Mouse (Mus musculus): ENCODE data around the gene Fam204a. TPM values are rescaled to one million over a fixed set of nuclear protein-coding genes. Genes with fewer than 3 reads are reported as not detected.

The Fam204a gene
- total RNA-seq, 2 experiments from 2014 or later = 31.3 to 40.2 TPM

DNA sequence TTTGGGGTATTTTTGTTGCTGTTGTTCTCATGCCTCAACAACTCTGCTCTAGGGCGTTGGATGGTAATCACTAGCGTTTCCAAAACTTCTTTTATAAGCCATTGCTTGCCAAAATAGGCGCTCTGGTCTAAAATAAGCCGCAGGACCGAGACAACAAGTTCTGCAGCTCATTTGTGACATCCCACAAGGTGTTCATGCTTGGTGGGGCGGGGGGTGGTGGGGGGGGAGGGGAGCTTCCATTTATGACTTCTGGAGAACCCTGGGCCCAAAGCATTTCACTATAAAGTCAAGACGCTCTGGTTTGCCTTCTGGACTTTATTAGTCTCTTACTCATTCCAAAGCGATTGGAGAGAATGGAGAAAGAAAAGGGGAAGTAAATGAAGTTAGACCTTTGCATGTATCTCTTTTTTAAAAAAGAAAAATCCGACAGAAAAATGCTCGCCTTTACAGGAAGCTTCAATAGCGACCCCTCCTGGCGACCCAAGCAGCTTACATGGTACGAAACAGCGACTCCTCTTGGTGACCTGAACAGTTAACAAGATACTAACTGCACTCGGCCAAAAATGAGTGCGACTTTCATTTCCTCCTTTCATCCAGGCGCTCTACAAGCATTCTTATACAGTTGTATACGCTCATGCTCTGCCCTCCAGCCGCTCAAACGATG, 65.8 kb downstream of the Fam204a start:
- DNase-seq = peak; percentile 72

DNA sequence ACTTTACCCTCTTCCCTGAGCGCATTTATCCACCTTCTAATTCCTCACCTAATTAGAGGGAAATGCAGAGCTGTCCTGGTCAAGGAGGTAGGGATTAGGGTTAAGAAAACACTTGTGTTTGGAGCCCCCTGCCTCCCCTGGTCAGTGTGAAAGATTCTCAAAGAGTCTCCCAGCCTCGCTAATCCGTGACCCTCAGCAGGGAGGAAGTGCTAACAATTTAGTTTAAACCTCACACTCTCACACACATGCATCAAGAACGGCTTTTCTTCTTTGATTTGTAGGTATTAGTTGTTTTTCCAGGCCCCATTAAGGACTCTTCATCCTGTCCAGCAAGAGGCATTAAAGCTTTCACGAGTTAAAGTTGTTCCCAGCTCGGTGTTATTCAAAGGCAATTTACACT, 66.7 kb downstream of the Fam204a start:
- no peak for DNase-seq

DNA sequence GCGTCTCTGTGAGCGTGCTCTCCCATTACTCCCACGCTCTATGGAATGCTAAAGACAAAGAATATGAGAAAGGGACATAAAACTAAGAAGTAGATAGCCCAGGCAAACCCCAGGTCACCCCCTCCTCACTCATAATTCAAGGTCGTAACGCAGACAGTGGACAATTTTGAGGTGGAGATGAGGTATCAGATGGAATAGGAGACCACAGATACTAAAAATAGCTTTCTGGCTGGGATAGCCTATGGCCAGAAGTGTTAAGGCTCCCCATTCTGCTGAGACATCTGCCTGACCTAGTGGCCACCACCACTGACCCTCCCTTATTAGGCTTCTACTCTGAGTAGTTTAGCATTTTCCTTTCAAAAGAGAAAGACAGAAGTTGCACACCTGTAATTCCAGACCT, 71.2 kb downstream of the Fam204a start:
- DNase-seq = no peak

DNA sequence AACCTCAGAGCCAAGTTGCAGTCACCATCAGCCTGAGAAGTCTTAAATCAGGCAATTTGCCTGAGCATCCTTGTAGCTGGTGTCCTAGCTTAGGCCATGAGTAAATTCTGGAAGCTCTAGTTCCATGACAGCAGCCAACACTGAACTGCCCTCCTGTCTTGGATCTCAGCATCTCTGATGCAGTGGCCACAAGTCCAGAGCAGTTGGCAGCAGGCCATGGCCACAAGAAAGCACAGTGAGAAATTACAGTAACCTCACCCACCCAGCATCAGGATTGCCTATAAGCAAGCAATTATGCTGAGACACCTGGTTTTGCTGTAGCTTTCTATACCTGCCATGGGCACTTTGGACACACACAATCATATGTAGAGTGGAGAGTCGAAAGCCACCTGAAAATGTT, 73.4 kb downstream of the Fam204a start:
- DNase-seq = no peak

DNA sequence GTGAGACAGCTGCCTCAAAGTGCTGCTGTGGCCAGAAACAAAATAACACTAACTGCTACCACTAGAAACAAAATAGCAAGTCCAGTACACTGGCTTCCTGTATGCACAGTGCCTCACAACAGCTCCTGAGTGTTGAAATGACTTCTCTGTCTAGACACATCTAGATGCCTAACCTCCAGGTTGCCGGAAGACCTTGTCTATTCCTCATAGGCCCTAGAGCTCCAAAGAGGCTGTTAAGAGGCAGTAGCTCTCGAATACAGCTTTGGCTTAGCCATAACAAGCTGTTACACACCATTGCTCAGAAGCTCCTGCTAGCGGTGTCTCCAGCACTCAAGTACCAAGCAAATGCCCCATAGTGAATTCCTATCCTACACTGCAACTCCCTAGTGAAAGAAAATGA, 76.4 kb downstream of the Fam204a start:
- DNase-seq = no peak

DNA sequence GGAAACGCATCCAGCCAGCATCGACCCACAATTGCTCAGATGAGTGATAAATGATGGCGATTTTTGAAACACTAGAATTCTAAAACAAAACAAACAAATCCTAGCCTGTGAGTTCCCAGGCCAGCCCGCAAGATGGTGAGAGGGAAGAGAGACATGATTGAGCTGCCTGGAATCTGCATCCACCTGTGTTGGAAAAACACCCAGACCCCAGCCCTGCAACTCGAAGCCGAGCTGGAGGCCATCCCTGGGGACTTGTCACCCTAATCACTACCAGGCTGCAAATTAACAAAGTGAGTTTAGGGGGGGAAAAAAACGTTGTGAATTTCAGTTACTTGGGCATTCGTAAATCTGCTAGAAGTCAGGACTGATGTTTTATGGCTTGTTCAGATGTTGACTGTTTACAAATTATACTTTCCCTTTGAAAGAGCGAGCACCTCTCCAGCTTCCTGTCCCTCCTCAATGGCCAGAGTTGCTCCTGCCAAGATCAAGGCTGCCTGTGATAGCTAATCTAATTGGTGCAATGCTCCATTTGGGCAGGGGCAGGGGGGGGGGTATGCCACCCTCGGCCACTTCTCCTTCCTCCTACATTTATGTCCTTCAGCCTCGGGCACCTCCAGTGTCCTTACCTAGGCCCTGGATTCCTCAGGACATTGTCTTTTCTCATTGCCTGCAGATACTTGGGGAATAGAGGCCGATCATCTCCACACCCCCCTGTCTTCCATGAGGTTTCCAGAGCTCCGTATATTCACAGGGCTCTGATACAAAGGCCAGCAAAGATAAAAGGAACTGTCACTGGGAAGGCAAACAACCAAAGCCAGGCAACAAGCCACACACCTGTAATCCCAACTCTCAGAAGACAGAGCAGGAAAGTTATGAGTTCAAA, 77.2 kb downstream of the Fam204a start:
- DNase-seq = no peak

Other genes starting within 250 kb of the Fam204a start
- 1 to 10 TPM; 1.0 to 2.7 TPM for gene Prlhr, start 241.6 kb upstream of the Fam204a start, total RNA-seq (2021)